Mouse (Mus musculus): ENCODE data around the gene Morc2a. TPM values are rescaled to one million over a fixed set of nuclear protein-coding genes. Genes with fewer than 3 reads are reported as not detected.

Morc2a gene
- polyA plus RNA-seq, 1 experiment = 41.8 TPM

GRCm38 (mm10) chr11:3703089-3703992, 54.4 kb downstream of the Morc2a start:
- no peak overlapping the region for H3K9ac ChIP-seq (ENCODE audit: low read depth, poor library complexity, severe bottlenecking)
- no peaks in the 10 kb centered on the region for H3K9me3 ChIP-seq (replicated peaks; ENCODE audit: control insufficient read depth, insufficient read depth, low read length, poor library complexity, severe bottlenecking)
- H3K4me3 ChIP-seq (ENCODE audit: low read depth, low read length) = no peak overlapping the region
- no peak for TF ChIP-seq CTCF (IDR thresholded peaks at IDR 0.05; ENCODE audit: low read depth, low read length)
- no peak for TF ChIP-seq POLR2A (IDR thresholded peaks at IDR 0.05; ENCODE audit: insufficient read depth, low read length)
- no peak for TF ChIP-seq EP300 (IDR thresholded peaks at IDR 0.05; ENCODE audit: insufficient read depth, low read depth, low read length)
- H3K36me3 ChIP-seq (ENCODE audit: control insufficient read depth, insufficient read depth, low read length, poor library complexity, severe bottlenecking) = no peaks in the 10 kb centered on the region
- no peaks in the 10 kb centered on the region for H3K27me3 ChIP-seq (ENCODE audit: control insufficient read depth, insufficient read depth, low read length, poor library complexity, severe bottlenecking)
- H3K27ac ChIP-seq (ENCODE audit: insufficient read depth, low read length) = no peak overlapping the region
- no peaks in the 10 kb centered on the region for H3K4me1 ChIP-seq (ENCODE audit: control insufficient read depth, insufficient read depth, low read length)

DNA sequence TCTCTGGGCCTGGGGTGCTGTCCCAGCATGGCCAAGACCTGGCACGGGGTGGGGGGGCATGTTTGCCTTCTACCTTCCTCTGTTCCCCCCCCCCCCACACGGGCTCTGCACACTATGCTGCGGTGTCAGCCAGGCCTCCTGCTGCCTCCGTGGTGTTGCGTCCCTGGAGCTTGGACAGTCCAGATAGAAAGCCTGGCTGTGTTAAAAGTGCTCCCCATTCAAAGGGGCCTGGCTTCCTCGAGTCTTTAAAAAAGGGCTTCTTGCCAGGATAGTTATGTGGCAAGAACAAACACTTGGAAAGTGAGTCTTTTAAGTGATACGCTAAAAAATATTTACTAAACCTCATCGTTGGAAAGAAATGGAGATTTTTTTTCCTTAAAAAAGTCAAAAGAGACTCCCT, 55.4 kb downstream of the Morc2a start:
- H3K9ac ChIP-seq (ENCODE audit: low read depth, poor library complexity, severe bottlenecking) = no peak overlapping the region
- no peak overlapping the region for H3K4me3 ChIP-seq (ENCODE audit: low read depth, low read length)
- no peaks in the 10 kb centered on the region for H3K9me3 ChIP-seq (replicated peaks; ENCODE audit: control insufficient read depth, insufficient read depth, low read length, poor library complexity, severe bottlenecking)
- no peak overlapping the region for H3K27ac ChIP-seq (ENCODE audit: insufficient read depth, low read length)
- H3K36me3 ChIP-seq (ENCODE audit: control insufficient read depth, insufficient read depth, low read length, poor library complexity, severe bottlenecking) = no peaks in the 10 kb centered on the region
- no peaks in the 10 kb centered on the region for H3K27me3 ChIP-seq (ENCODE audit: control insufficient read depth, insufficient read depth, low read length, poor library complexity, severe bottlenecking)
- TF ChIP-seq POLR2A (IDR thresholded peaks at IDR 0.05; ENCODE audit: insufficient read depth, low read length) (no peak), EP300 (IDR thresholded peaks at IDR 0.05; ENCODE audit: insufficient read depth, low read depth, low read length) (no peak), CTCF (IDR thresholded peaks at IDR 0.05; ENCODE audit: low read depth, low read length) (no peak)
- H3K4me1 ChIP-seq (ENCODE audit: control insufficient read depth, insufficient read depth, low read length) = no peaks in the 10 kb centered on the region

GRCm38 (mm10) chr11:3707057-3707456, 58.1 kb downstream of the Morc2a start:
- TF ChIP-seq EP300 (IDR thresholded peaks at IDR 0.05; ENCODE audit: insufficient read depth, low read depth, low read length) (no peak), CTCF (IDR thresholded peaks at IDR 0.05; ENCODE audit: low read depth, low read length) (no peak), POLR2A (IDR thresholded peaks at IDR 0.05; ENCODE audit: insufficient read depth, low read length) (no peak)

GRCm38 (mm10) chr11:3710203-3710602, 61.2 kb downstream of the Morc2a start:
- H3K9ac ChIP-seq (ENCODE audit: low read depth, poor library complexity, severe bottlenecking) = no peak overlapping the region
- no peaks in the 10 kb centered on the region for H3K4me1 ChIP-seq (ENCODE audit: control insufficient read depth, insufficient read depth, low read length)
- H3K27ac ChIP-seq (ENCODE audit: insufficient read depth, low read length) = no peak overlapping the region
- H3K9me3 ChIP-seq (replicated peaks; ENCODE audit: control insufficient read depth, insufficient read depth, low read length, poor library complexity, severe bottlenecking) = no peaks in the 10 kb centered on the region
- no peak overlapping the region for H3K4me3 ChIP-seq (ENCODE audit: low read depth, low read length)
- H3K27me3 ChIP-seq (ENCODE audit: control insufficient read depth, insufficient read depth, low read length, poor library complexity, severe bottlenecking) = no peaks in the 10 kb centered on the region
- TF ChIP-seq POLR2A (IDR thresholded peaks at IDR 0.05; ENCODE audit: insufficient read depth, low read length) = no peak
- no peak for TF ChIP-seq CTCF (IDR thresholded peaks at IDR 0.05; ENCODE audit: low read depth, low read length)
- no peak for TF ChIP-seq EP300 (IDR thresholded peaks at IDR 0.05; ENCODE audit: insufficient read depth, low read depth, low read length)
- H3K36me3 ChIP-seq (ENCODE audit: control insufficient read depth, insufficient read depth, low read length, poor library complexity, severe bottlenecking) = no peaks in the 10 kb centered on the region

More at GRCm38 (mm10) chr11:3707057-3707456, 58.1 kb downstream of the Morc2a start:
- H3K36me3 ChIP-seq (ENCODE audit: control insufficient read depth, insufficient read depth, low read length, poor library complexity, severe bottlenecking) = no peaks in the 10 kb centered on the region
- H3K9me3 ChIP-seq (replicated peaks; ENCODE audit: control insufficient read depth, insufficient read depth, low read length, poor library complexity, severe bottlenecking) = no peaks in the 10 kb centered on the region
- H3K9ac ChIP-seq (ENCODE audit: low read depth, poor library complexity, severe bottlenecking) = no peak overlapping the region
- no peaks in the 10 kb centered on the region for H3K4me1 ChIP-seq (ENCODE audit: control insufficient read depth, insufficient read depth, low read length)
- no peak overlapping the region for H3K4me3 ChIP-seq (ENCODE audit: low read depth, low read length)
- H3K27ac ChIP-seq (ENCODE audit: insufficient read depth, low read length) = no peak overlapping the region
- no peaks in the 10 kb centered on the region for H3K27me3 ChIP-seq (ENCODE audit: control insufficient read depth, insufficient read depth, low read length, poor library complexity, severe bottlenecking)

GRCm38 (mm10) chr11:3714486-3714885, 65.5 kb downstream of the Morc2a start:
- no peaks in the 10 kb centered on the region for H3K36me3 ChIP-seq (ENCODE audit: control insufficient read depth, insufficient read depth, low read length, poor library complexity, severe bottlenecking)
- H3K9me3 ChIP-seq (replicated peaks; ENCODE audit: control insufficient read depth, insufficient read depth, low read length, poor library complexity, severe bottlenecking) = no peaks in the 10 kb centered on the region
- H3K4me3 ChIP-seq (ENCODE audit: low read depth, low read length) = no peak overlapping the region
- H3K4me1 ChIP-seq (ENCODE audit: control insufficient read depth, insufficient read depth, low read length) = no peaks in the 10 kb centered on the region
- no peak for TF ChIP-seq EP300 (IDR thresholded peaks at IDR 0.05; ENCODE audit: insufficient read depth, low read depth, low read length)
- TF ChIP-seq POLR2A (IDR thresholded peaks at IDR 0.05; ENCODE audit: insufficient read depth, low read length) = no peak
- TF ChIP-seq CTCF (IDR thresholded peaks at IDR 0.05; ENCODE audit: low read depth, low read length) = peak; percentile 86
- H3K27ac ChIP-seq (ENCODE audit: insufficient read depth, low read length) = no peak overlapping the region
- no peaks in the 10 kb centered on the region for H3K27me3 ChIP-seq (ENCODE audit: control insufficient read depth, insufficient read depth, low read length, poor library complexity, severe bottlenecking)
- H3K9ac ChIP-seq (ENCODE audit: low read depth, poor library complexity, severe bottlenecking) = no peak overlapping the region

- H3K36me3 ChIP-seq (ENCODE audit: control insufficient read depth, insufficient read depth, low read length, poor library complexity, severe bottlenecking) = no peaks in the 10 kb centered on the region
- H3K27ac ChIP-seq (ENCODE audit: insufficient read depth, low read length) = no peak overlapping the region
- no peak overlapping the region for H3K9ac ChIP-seq (ENCODE audit: low read depth, poor library complexity, severe bottlenecking)
- no peak overlapping the region for H3K4me3 ChIP-seq (ENCODE audit: low read depth, low read length)
- no peak for TF ChIP-seq POLR2A (IDR thresholded peaks at IDR 0.05; ENCODE audit: insufficient read depth, low read length)
- no peak for TF ChIP-seq CTCF (IDR thresholded peaks at IDR 0.05; ENCODE audit: low read depth, low read length)
- no peak for TF ChIP-seq EP300 (IDR thresholded peaks at IDR 0.05; ENCODE audit: insufficient read depth, low read depth, low read length)
- no peaks in the 10 kb centered on the region for H3K4me1 ChIP-seq (ENCODE audit: control insufficient read depth, insufficient read depth, low read length)
- H3K9me3 ChIP-seq (replicated peaks; ENCODE audit: control insufficient read depth, insufficient read depth, low read length, poor library complexity, severe bottlenecking) = no peaks in the 10 kb centered on the region
- H3K27me3 ChIP-seq (ENCODE audit: control insufficient read depth, insufficient read depth, low read length, poor library complexity, severe bottlenecking) = no peaks in the 10 kb centered on the region
These were observed 67.7 kb downstream of the Morc2a start for GRCm38 (mm10) chr11:3716662-3717061.

Data from ES-Bruce4 (cell line).